Mouse (Mus musculus): ENCODE data around the gene Itsn2.
"Not testable (repeated sequence)": the region's sequence is repeated elsewhere in the genome, so short reads cannot be mapped to it uniquely, and the experiment has no call there.

Gene Itsn2
- long read RNA-seq, experiment 1, partial matches to known transcripts: 14 of 18 reads
- long read RNA-seq, experiment 1, other reads (novel, unspliced or antisense): 4 of 18 reads
- long read RNA-seq, experiment 2, partial matches to known transcripts: 27 of 32 reads
- long read RNA-seq, experiment 2, other reads (novel, unspliced or antisense): 5 of 32 reads

DNA sequence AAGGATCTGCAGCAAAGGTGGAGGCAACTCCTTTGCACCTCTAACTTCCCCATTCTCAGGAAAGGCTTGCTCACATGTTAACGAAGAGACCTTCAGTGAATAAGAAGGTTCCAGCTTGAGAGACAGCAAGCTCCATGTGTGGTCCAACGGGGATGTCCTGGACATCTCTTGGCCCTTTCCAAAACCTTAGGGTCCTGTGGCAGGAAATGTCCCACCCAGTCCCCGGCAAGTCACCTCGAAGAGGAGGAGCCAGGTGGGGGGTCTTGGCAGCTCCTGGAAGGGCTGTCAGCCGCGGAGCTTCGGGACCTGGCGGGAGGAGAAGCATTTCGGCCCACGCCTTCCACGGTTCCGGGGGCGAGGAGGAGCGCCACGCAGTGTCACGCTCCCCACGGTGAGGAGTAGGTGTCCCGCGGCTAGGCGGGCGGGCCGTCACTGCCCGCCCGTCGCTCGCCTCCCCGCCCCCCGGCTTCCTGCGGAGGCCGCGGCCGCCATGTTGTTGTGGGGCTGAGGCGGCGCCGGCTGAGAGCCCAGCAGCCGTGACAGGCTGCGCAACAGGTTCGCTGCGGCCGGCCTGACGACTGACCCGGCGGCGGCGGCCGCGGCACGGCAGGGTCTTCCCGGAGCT lies at the start of gene Itsn2, which contains the start of gene Gm3625:
Gene Itsn2, plus strand, starts transcription at position 98 of the 625 bp plus-strand sequence.
Gene Gm3625, minus strand, starts transcription at position 387 of the 625 bp plus-strand sequence.
- intact Hi-C loops (cut with DNase I): no loop called here

- intact Hi-C loops (cut with DNase I): loop anchor here (10.0 kb wide), 1 partner anchor 280 kb away; no protein-coding TSS in a partner anchor
These were observed 48.0 kb upstream of the Itsn2 start for GRCm38 (mm10) chr12:4544400-4544919.

GRCm38 (mm10) chr12:4545425-4545824 lies 47.0 kb upstream of the Itsn2 start:
- intact Hi-C loops (cut with DNase I): loop anchor here (5.0 to 10.0 kb wide), 3 partner anchors 68 to 438 kb away; partner anchors contain the start of gene Ncoa1

DNA sequence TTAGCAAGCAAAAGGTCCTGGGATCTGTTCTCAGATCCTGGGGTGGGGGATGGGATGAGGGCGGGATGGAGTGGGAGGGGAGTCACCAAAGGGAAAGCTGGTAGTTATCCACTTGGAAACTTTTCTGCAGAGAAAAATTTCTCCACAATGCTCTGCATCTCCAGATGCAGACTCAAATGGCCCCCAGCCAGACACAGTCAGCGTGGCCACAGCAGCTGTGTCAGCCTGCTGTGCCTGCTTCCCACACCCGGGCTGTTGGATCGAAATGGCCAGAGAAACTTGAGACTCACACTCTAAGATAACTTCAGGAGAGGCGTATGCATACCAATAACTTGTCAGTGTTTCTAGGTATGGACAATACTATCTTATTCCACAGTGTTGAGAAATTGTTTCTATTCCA lies 45.9 kb upstream of the Itsn2 start:
- intact Hi-C loops (cut with DNase I): loop anchor here (5.0 to 10.0 kb wide), 3 partner anchors 69 to 439 kb away; partner anchors contain the start of gene Ncoa1

GRCm38 (mm10) chr12:4547557-4547956 lies 44.9 kb upstream of the Itsn2 start:
- intact Hi-C loops (cut with DNase I): loop anchor here (5.0 to 10.0 kb wide), 3 partner anchors 70 to 440 kb away; partner anchors contain the start of gene Ncoa1

DNA sequence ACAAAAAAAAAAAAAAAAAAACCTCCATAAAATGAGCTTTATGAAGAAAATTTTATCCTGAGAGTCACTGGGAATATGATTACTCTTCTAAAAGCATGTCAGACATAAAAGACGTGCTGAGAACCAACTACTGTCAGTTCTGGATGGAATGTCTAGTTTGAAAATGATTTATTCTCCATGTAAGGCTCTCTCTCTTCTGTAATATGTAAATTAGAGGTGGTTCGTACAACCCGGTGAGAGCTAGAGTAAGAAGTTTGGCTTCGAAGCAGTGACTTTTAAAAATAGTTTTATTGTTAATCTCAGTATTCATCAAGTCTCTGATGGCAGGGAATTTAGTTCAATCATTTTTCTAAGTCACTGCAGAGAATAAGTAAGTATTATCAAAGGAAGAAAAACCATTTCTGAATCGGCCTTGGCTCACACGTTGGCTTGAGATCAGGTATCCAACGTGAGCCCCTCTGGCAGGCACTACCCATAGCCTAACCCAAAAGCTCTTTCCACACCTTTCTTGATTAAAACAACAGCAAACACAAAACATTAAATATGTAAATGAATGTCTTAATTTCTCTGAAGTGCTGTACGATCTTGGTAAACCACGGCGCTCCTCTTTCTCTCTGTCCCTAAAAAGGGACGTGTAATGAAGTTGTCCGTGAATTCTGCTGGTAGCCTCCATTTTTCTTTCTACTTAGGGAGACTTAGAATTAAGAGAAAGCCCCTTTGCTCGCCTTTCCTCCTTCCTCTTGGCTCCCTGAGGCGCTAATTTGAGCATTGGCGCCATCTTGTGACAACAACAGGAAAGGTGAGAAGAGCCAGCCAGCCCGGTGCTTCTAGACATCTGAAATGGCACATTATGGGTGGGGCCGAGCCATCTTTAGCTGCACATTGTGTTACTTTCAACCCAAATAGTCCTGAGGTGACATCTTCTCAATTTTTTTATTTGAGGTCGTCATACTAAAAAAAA lies 44.1 kb upstream of the Itsn2 start:
- intact Hi-C loops (cut with DNase I): loop anchor here (5.0 to 10.0 kb wide), 3 partner anchors 71 to 441 kb away; partner anchors contain the start of gene Ncoa1

DNA sequence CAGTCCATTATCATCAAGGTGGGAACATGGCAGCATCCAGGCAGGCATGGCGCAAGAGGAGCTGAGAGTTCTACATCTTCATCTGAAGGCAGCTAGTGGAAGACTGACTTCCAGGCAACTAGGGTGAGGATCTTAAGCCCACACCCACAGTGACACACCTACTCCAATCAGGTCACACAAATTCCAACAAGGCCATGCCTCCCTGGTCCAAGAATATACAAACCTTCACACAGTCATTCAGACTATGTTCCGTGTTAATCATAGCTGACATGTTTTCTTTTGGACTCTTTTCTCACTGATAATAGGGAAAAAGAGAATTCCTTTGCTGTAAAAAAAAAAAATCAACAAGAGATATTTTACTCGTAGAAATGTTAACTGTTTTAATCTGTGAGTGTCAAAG lies 38.7 kb upstream of the Itsn2 start:
- intact Hi-C loops (cut with DNase I): not testable (repeated sequence)

DNA sequence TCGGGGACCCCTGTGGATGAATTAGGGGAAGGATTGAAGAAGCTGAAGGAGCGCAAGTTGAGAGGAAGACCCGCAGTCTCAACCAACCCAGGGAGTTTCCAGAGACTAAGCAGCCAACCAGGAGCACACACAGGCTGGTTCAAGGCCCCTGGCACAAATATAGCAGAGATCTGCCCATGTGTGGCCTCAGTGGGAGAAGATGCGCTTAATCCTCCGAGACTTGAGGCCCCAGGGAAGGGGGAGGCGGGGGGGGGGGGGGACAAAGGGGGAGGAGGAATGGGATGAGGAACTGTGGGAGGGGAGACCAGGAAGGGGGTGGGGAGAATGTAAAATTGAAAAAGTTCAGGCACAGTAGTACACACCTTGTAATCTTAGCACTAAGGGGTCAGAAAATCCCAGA lies 37.0 kb upstream of the Itsn2 start:
- intact Hi-C loops (cut with DNase I): no loop called here

DNA sequence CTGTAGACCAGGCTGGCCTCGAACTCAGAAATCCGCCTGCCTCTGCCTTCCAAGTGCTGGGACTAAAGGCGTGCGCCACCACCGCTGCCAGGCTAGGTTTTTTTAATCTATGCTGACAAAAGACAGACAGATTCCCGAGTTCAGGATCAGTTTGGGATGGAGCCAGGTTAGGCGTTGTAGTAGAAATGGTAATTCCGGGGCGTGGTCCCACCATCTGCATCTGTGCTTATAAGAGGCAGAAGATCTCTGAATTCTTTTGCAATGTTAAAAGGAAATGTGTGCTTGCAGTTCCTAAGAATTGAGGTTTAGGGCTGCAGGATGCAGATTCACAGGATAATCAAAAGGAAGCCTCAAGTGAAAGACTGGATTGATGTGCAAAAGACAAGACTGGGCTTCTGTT lies 35.5 kb upstream of the Itsn2 start:
- intact Hi-C loops (cut with DNase I): no loop called here

DNA sequence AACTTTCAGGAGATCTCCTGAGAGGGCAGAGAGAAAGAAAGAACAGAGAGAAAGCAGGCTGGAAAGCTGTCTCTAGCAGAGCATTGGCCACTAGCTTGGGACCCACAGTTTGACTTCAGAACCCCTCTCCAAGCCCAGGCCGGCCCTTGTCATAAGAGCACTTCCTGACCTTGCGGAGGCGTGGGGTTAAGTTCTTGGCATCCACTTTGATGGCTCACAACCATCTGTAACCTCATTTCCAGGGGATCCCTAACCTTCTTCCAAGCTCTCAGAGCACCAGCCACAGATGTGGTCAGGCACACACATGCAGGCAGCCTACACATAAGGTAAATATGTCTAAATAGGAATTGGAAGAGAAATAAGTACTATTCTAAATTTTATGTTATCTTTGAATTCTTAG lies 35.0 kb upstream of the Itsn2 start:
- intact Hi-C loops (cut with DNase I): no loop called here

DNA sequence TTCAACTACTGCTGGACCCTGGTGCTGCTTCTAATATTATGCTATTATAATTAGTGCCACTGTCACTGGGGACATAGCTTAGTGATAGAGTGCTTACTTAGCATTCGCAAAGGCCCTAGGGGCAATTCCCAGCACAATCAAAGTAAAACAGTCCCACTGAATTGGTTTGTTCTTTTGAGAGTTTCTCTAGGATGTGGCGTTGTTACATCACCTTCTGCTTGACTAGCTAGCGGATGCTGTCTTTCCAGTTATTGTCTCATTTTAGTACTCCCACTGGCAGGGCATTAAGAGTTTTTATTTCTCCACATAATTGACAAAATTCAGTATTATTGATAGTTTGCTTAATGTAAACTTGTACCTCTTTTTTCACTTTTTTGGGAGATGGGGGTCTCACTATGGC lies 34.4 kb upstream of the Itsn2 start:
- intact Hi-C loops (cut with DNase I): no loop called here

DNA sequence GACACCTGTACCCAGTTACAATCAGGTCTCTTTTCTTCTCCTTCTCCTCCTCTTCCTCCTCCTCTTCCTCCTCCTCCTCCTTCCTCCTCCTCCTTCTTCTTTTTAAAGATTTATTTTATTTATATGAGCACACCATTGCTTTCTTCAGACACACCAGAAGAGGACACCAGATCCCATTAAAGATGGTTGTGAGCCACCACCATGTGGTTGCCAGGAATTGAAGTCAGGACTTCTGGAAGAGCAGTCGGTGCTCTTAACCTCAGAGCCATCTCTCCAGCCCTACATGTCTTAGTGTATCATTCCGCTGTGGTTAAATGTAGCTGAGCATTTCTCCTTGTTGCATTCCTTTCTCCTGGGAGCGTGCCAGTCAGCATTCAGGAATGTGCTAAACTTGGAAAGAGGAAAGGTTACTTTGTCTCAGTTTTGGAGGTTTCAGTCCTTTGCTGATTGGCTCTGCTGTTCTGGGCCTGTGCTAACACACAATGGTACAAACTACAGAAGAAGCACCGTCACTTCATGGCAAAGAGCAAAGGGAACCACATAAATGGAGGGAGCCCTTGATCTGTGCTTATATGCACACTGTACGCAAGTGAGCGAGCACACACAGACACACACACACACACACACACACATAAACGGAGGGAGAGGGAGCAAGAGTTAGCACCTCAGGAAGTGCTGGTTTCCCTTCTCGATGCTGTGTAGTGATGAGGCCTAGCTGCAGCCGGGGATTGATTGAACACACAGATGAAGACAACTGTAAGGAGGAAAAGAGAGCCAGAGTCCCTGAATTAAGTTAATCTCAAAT lies 33.8 kb upstream of the Itsn2 start:
- intact Hi-C loops (cut with DNase I): no loop called here

DNA sequence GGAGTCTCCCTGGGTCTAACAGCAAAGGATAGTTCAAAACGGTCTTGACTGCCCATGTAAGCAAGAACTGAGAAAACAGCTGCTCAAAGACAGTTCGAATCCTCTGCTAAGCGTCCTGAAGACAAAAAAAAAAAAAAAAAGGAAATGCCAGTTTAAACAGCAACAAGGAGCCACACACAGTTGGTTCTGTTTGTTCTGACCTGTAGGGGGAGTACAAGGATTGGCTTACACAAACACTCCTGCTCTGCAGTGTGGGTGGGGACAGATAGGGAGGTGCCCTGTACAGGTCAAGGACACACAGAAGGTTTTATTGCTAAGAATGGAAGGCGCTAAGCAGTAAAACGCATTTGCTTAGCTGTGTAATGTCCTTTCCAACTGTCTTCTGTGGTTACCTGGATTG lies 20.6 kb upstream of the Itsn2 start:
- intact Hi-C loops (cut with DNase I): loop anchor here (5.0 kb wide), 1 partner anchor 65 kb away; no protein-coding TSS in a partner anchor

DNA sequence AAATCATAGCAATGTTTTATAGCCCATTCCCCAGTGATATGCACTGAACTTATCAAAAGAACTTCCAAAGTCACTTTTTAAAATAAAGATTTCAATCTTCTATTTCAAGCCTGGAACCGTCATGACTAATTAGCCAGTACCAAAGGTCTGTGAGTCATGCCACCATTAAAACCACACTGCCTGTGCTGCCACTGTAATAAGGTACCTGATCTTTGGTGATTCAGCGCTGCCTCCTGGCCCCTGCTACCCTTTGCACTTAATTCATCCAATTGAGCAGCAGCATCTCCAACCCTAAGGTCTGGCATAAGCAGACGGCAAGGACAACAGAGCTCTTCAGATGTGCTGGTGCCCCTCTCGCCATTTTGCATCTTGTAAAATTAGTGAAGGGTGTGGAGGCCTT lies 18.4 kb upstream of the Itsn2 start:
- intact Hi-C loops (cut with DNase I): loop anchor here (5.0 kb wide), 1 partner anchor 63 kb away; no protein-coding TSS in a partner anchor

GRCm38 (mm10) chr12:4582326-4582725 lies 10.1 kb upstream of the Itsn2 start:
- intact Hi-C loops (cut with DNase I): no loop called here

GRCm38 (mm10) chr12:4587846-4588245 lies 4.6 kb upstream of the Itsn2 start:
- intact Hi-C loops (cut with DNase I): no loop called here

- intact Hi-C loops (cut with DNase I): no loop called here
These were observed 3.8 kb upstream of the Itsn2 start for GRCm38 (mm10) chr12:4588603-4589002.

DNA sequence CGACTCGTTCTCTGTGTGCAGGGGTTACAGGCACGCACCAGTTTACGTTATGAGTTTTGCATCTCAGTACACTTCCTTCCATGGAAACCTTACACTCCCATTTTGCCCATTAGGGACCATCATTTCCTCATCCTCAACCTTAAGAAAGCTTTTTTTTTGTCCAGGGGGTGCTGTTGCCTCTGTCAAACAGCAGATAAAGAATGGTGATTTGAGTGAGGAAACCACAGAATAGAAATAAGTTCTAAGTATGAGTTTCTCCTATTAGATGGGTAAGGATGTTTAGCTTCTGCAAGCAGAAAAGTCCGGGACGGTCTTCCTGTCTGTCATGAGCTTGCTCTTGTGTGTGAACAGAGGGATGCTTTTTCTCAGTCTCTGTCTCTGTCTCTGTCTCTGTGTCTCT lies 413 bp upstream of the Itsn2 start:
- intact Hi-C loops (cut with DNase I): no loop called here

- intact Hi-C loops (cut with DNase I): no loop called here
These were observed 910 bp downstream of the Itsn2 start for GRCm38 (mm10) chr12:4593166-4593929.

- intact Hi-C loops (cut with DNase I): no loop called here
These were observed 1.5 kb downstream of the Itsn2 start for GRCm38 (mm10) chr12:4593930-4594391.
